In genomic region chr9:108144371-108145270, GRCm38 (mm10) we compare ENCODE assay signal across 11 mouse cellular contexts. TPM values are rescaled to one million over a fixed set of nuclear protein-coding genes. Genes with fewer than 3 reads are reported as not detected.
DNase-seq lines count a peak whose midpoint lies in the region; ATAC-seq lines count a peak whose summit lies in the region.
"Had no signal": no experiment of that assay in that cellular context is flagged by ENCODE, and none has a peak within 500 bp of the region (broad histone marks: within the 10 kb centered on the region; RNA-seq: fewer than 3 reads in every experiment).

No protein-coding gene starts in this region.

- ATAC-seq in inflammation-experienced regulatory T-cells, adult 6 months, result peak; percentile 21

- intact Hi-C loops in heart, postnatal 14 days (cut with DNase I), result no loop called here

- DNase-seq in spleen, postnatal 36 days (ENCODE audit: low spot score in 2 of 2), result peak; percentile 67 to 74
- DNase-seq in spleen, postnatal 14 days (ENCODE audit: low spot score in 2 of 2), result no peak
- DNase-seq in lung, postnatal 36 days, result peak; percentile 74
- DNase-seq in embryo, embryonic 11 days, result no peak
- DNase-seq in embryo, embryonic 10.5 days (ENCODE audit: low spot score), result no peak
- no peak for DNase-seq in heart, postnatal 14 days
- DNase-seq in layer of hippocampus, postnatal 14 days (ENCODE audit: low spot score in 2 of 2), result no peak
- DNase-seq: adrenal gland, postnatal 10 days; cerebellum, adult 8-10 months; kidney, postnatal 25 days had no signal

RNA-seq across cellular contexts. Expression of gene Bsn, which starts 45.6 kb away (rescaled TPM):
- polyA plus RNA-seq in inflammation-experienced regulatory T-cells, adult 6 months (2017; shearing (Covaris generic)), result under 1 TPM; 0.09 to 0.59 (median 0.38) TPM
- total RNA-seq in heart, postnatal 14 days (2021), result under 1 TPM; 0.05 to 0.07 TPM
- total RNA-seq in layer of hippocampus, postnatal 14 days (2021), result 100 to 1,000 TPM; 203 to 219 TPM

RNA-seq across cellular contexts. Expression of gene Apeh, which starts 50.2 kb away (rescaled TPM):
- 10 to 100 TPM; 35.3 to 52.6 (median 45.0) TPM for polyA plus RNA-seq in inflammation-experienced regulatory T-cells, adult 6 months (2017; shearing (Covaris generic))
- total RNA-seq in heart, postnatal 14 days (2021), result 10 to 100 TPM; 36.4 to 41.8 TPM
- 10 to 100 TPM; 39.4 to 42.8 TPM for total RNA-seq in layer of hippocampus, postnatal 14 days (2021)

Comparison
In these comparisons a context has a peak if more than half of its experiments do, and no peak if none do; other contexts are left out.
1. DNase-seq: peak in spleen, postnatal 36 days (2 of 2) and lung, postnatal 36 days (single experiment); none in spleen, postnatal 14 days (0 of 2), embryo, embryonic 11 days (single experiment), embryo, embryonic 10.5 days (single experiment), heart, postnatal 14 days (0 of 2) and layer of hippocampus, postnatal 14 days (0 of 2).
2. RNA of gene Bsn, which starts 45.6 kb away (total RNA-seq): 203 to 219 TPM in layer of hippocampus, postnatal 14 days; 0.05 to 0.07 TPM in heart, postnatal 14 days; every median in the first group is over 100 times any median in the second.